Mouse (Mus musculus): ENCODE data around the gene Sap18b. TPM values are rescaled to one million over a fixed set of nuclear protein-coding genes. Genes with fewer than 3 reads are reported as not detected.

Sap18b gene
- polyA plus RNA-seq, 1 experiment = 164 TPM

DNA sequence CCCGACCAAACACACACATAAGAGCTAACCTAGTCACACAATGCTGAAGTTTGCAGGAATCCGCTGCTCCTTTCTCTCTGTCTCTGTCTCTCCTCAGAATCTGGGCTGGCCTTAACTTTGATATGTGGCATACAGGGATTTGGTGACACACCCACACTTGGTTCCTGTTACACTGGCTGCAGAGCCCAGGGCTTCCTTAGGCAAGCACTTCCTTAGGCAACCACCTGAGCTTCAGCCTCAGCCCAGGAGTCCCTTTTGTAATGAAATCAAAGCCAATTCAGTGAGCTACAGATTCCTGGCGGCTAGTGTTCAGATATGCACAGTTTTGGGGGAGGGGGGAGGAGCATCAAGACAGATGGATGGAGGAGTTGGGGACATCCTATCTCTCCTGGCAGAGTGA, 7.5 kb upstream of the Sap18b start:
- H3K4me1 ChIP-seq (ENCODE audit: control insufficient read depth, insufficient read depth, low read length) = no peaks in the 10 kb centered on the region
- TF ChIP-seq CTCF (IDR thresholded peaks at IDR 0.05; ENCODE audit: borderline replicate concordance, insufficient read depth, low read length) = no peak
- no peak for TF ChIP-seq POLR2A (IDR thresholded peaks at IDR 0.05; ENCODE audit: low read depth, low read length)
- H3K27ac ChIP-seq (ENCODE audit: insufficient read depth, low read length) = no peak overlapping the region
- H3K4me3 ChIP-seq (ENCODE audit: insufficient read depth, low read length) = no peak overlapping the region

DNA sequence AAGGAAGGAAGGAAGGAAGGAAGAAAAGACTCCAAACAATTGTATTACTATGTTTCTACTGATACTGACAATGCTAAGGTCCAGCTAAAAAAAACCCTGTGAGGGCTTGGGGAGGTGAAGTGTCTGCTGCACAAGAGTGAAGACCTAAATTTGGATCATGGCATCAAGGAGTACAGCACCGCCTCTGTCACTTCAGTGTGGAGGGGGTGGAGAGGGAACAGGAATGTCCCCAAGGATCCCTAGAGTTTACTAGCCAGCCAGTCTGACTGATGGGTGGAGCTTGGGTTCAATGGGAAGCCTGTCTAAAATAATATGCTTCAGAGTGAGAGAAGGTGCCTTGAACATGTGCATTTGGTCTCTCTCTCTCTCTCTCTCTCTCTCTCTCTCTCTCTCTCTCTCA, 6.9 kb upstream of the Sap18b start:
- Histone ChIP-seq H3K4me1 (ENCODE audit: control insufficient read depth, insufficient read depth, low read length) (no peaks in the 10 kb centered on the region), H3K27ac (ENCODE audit: insufficient read depth, low read length) (no peak overlapping the region), H3K4me3 (ENCODE audit: insufficient read depth, low read length) (no peak overlapping the region)
- TF ChIP-seq POLR2A (IDR thresholded peaks at IDR 0.05; ENCODE audit: low read depth, low read length) (no peak), CTCF (IDR thresholded peaks at IDR 0.05; ENCODE audit: borderline replicate concordance, insufficient read depth, low read length) (no peak)

DNA sequence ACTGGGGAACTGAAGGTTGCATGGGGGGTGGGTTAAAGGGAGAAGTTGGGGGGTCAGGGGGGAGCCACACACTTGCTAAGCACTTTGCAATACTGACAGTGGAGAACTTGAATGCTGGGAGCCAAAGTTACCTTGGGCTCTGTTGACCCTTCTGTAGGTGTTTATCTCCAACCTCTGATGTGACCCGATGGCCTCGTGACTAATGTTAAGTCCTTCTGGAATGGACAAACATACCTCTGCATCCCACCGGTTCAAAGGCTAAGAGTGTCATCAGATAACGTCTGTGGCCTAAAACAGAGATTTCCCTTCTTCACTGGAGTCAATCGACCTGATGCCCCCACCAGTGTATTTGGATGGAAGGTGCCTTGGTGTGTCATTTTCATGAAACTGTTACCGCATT, 3.9 kb upstream of the Sap18b start:
- no peaks in the 10 kb centered on the region for H3K4me1 ChIP-seq (ENCODE audit: control insufficient read depth, insufficient read depth, low read length)
- no peak overlapping the region for H3K4me3 ChIP-seq (ENCODE audit: insufficient read depth, low read length)
- TF ChIP-seq CTCF (IDR thresholded peaks at IDR 0.05; ENCODE audit: borderline replicate concordance, insufficient read depth, low read length) = no peak
- no peak overlapping the region for H3K27ac ChIP-seq (ENCODE audit: insufficient read depth, low read length)

DNA sequence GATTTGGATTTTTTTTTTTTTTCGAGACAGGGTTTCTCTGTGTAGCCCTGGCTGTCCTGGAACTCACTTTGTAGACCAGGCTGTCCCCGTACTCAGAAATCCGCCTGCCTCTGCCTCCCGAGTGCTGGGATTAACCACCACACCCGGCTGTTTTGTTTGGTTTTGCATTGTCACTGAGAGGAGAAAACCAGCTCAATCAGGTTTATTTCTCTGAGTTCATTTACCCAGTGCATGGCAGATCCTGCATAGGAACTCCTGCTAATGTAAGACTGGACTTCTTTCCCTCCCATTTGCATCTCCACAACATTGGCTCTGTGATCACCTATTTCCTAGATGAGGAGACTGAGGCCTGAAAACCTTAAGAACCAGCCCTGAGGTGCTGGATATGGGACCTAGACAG, 3.0 kb upstream of the Sap18b start:
- H3K4me1 ChIP-seq (ENCODE audit: control insufficient read depth, insufficient read depth, low read length) = no peaks in the 10 kb centered on the region
- H3K4me3 ChIP-seq (ENCODE audit: insufficient read depth, low read length) = no peak overlapping the region
- H3K27ac ChIP-seq (ENCODE audit: insufficient read depth, low read length) = no peak overlapping the region
- TF ChIP-seq POLR2A (IDR thresholded peaks at IDR 0.05; ENCODE audit: low read depth, low read length) (no peak), CTCF (IDR thresholded peaks at IDR 0.05; ENCODE audit: borderline replicate concordance, insufficient read depth, low read length) (no peak)

DNA sequence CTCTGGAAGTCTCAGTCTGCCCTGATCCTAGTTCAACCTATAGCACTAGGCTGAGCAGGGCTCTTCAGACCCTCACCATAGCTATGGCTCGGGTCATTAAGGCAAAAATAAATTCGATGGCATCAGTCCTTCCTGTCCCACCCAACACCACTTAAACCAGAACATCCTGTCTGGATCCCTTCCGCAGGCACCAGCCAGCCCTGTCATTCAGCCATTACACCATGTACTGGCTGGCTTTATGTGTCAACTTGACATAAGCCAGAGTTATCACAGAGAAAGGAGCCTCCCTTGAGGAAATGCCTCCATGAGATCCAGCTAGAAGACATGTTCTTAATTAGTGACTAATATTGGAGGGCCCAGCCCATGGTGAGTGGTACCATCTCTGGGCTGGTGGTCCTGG, 2.4 kb upstream of the Sap18b start:
- Histone ChIP-seq H3K27ac (ENCODE audit: insufficient read depth, low read length) (no peak overlapping the region), H3K4me1 (ENCODE audit: control insufficient read depth, insufficient read depth, low read length) (no peaks in the 10 kb centered on the region), H3K4me3 (ENCODE audit: insufficient read depth, low read length) (no peak overlapping the region)
- TF ChIP-seq CTCF (IDR thresholded peaks at IDR 0.05; ENCODE audit: borderline replicate concordance, insufficient read depth, low read length) = no peak
- TF ChIP-seq POLR2A (IDR thresholded peaks at IDR 0.05; ENCODE audit: low read depth, low read length) = no peak

DNA sequence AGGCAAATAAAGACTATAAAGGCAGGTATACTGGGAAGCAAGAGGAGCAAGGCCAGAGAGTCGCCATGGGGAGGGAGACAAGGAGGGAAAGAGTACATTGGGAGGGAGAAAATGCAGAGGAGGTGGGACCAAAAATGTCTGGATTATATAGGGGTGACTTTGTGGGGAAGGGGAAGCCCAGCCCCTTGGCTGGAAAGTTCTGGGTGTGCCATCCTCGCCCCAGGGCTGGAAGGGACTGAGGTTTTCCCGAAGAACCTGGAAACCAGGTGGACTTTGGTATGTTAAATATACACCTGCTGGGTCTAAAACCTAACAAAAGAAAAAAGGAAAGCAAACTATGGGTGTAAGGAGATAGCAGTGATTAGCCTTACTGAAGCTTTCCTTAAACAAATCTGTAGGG, 5.0 kb downstream of the Sap18b start:
- TF ChIP-seq CTCF (IDR thresholded peaks at IDR 0.05; ENCODE audit: borderline replicate concordance, insufficient read depth, low read length) (no peak), POLR2A (IDR thresholded peaks at IDR 0.05; ENCODE audit: low read depth, low read length) (no peak)

DNA sequence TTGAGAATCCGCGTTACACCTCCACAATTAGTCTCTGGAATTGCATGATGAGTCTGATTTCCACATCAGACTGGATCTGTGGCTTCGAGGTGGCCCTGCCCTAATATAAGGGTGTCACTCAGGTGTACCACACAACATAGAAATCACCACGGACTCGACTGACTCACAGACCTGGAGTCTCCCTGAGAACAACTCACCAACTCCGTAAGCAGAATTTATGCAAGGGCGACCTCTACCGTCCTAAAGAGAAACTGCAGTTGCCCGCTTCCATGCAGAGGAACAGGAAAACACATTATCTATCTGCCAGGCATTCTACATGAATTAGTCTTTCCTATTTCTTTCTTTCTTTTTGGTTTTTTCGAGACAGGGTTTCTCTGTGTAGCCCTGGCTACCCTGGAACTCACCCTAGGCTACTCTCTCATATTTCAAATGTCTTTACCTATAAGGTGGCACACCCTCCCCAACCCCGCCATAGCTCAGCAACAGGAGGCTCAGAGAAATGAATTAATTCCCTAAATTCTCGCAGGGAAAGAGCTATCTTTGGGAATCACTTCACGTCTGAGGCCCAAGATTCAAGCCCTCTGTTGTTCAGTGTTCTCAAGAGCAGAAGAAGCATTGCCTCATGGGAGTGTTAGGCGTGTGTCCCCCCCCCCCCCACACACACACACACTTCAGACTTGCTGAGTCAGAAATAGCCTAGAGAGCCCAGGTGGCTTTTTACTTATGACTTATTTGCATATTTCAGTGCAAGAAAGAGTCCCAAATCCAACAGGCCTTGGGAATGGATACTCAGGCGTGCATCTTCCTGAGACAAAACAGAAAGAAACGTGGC, 7.7 kb downstream of the Sap18b start:
- Histone ChIP-seq H3K4me3 (ENCODE audit: insufficient read depth, low read length) (peak overlapping the region; percentile 39; the same call in 1 of the 2 replicates), H3K4me1 (ENCODE audit: control insufficient read depth, insufficient read depth, low read length) (peaks cover 2% of the 10 kb centered on the region; the same call in 1 of the 2 replicates), H3K27ac (ENCODE audit: insufficient read depth, low read length) (peak overlapping the region; percentile 42; the same call in 1 of the 2 replicates)
- TF ChIP-seq CTCF (IDR thresholded peaks at IDR 0.05; ENCODE audit: borderline replicate concordance, insufficient read depth, low read length) = peak; percentile 39; the same call in 1 of the 2 replicates
- TF ChIP-seq POLR2A (IDR thresholded peaks at IDR 0.05; ENCODE audit: low read depth, low read length) = no peak; the same call in 1 of the 2 replicates

More for the DNA sequence above, 5.0 kb downstream of the Sap18b start:
- Histone ChIP-seq H3K4me1 (ENCODE audit: control insufficient read depth, insufficient read depth, low read length) (peaks cover 2% of the 10 kb centered on the region; the same call in 1 of the 2 replicates), H3K4me3 (ENCODE audit: insufficient read depth, low read length) (no peak overlapping the region), H3K27ac (ENCODE audit: insufficient read depth, low read length) (no peak overlapping the region)

DNA sequence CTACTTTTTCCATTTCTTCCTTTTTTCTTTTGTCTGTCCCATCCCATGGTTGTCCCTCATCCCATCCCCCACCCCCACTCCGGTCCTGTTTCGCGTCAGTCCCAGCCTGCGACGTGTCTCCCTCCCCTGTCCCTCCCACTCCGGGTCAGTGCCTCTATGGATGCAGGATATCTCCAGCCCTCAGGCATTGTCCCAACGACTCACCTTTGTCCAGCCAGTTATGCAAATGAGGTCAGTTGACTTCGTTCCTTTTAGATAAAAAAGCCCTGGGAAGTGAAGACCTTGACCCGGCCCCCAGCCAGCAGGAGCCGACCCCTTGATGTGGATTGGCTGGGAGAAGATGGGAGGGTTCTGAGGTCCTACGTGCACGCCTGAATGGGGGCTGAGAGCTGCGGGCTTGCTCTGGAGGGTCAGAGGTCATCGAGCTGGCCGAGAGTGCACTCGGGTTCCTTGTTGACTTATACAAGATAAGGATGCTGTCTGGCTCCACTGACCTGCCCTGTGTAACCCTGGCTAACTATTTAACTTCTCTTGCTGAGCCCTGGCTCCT, 8.4 kb downstream of the Sap18b start:
- Histone ChIP-seq H3K27ac (ENCODE audit: insufficient read depth, low read length) (no peak overlapping the region), H3K4me1 (ENCODE audit: control insufficient read depth, insufficient read depth, low read length) (peaks cover 2% of the 10 kb centered on the region; the same call in 1 of the 2 replicates), H3K4me3 (ENCODE audit: insufficient read depth, low read length) (peak overlapping the region; percentile 39)
- TF ChIP-seq CTCF (IDR thresholded peaks at IDR 0.05; ENCODE audit: borderline replicate concordance, insufficient read depth, low read length) (no peak), POLR2A (IDR thresholded peaks at IDR 0.05; ENCODE audit: low read depth, low read length) (peak; percentile 20; the same call in 1 of the 2 replicates)

DNA sequence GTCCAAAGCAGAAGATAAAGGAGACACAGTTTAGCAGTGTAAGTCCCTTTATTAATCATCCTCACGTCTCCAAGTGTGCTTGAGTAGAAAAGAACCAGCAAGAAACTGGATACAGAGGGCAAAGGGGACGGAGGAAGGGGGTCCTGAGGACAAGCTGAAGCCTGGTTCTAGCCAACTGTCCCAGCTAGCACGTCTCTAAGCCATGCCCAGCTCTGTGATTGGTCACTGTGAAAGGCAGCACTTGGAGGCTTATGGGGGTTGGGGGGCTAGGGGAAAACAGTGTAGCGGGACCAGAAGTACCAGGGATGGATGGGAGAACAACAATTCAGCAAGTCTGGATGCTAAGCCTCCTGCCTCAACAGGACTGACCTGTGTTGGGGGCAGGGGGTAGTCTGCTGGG, 10.7 kb downstream of the Sap18b start:
- no peak for TF ChIP-seq POLR2A (IDR thresholded peaks at IDR 0.05; ENCODE audit: low read depth, low read length)
- Histone ChIP-seq H3K4me3 (ENCODE audit: insufficient read depth, low read length) (no peak overlapping the region), H3K4me1 (ENCODE audit: control insufficient read depth, insufficient read depth, low read length) (peaks cover 2% of the 10 kb centered on the region; the same call in 1 of the 2 replicates), H3K27ac (ENCODE audit: insufficient read depth, low read length) (no peak overlapping the region)

DNA sequence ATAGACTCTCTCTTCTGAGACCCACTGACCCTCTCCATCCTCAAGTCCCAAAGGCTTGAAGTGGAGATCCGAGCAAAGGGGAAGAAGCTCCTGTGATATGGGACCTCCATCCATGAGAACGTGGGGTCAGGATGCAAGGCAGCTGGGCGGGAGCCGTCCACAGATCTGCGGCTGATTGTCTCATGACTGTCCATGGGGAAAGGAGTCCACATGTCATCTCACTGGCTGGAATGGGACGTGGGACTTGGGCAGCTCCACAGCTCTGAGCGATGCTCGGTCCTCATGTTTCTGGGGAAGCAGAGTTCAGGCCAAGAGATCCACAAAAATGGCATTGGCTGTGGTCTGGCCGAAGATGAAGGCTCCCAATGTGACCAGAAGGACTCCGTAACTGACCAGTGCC, 12.1 kb downstream of the Sap18b start:
- TF ChIP-seq POLR2A (IDR thresholded peaks at IDR 0.05; ENCODE audit: low read depth, low read length) (no peak), CTCF (IDR thresholded peaks at IDR 0.05; ENCODE audit: borderline replicate concordance, insufficient read depth, low read length) (no peak)
- Histone ChIP-seq H3K27ac (ENCODE audit: insufficient read depth, low read length) (no peak overlapping the region), H3K4me1 (ENCODE audit: control insufficient read depth, insufficient read depth, low read length) (peaks cover 2% of the 10 kb centered on the region; the same call in 1 of the 2 replicates), H3K4me3 (ENCODE audit: insufficient read depth, low read length) (no peak overlapping the region)
